Mouse (Mus musculus) urinary bladder, adult 2 months (tissue): ENCODE data around the gene Ifi207. TPM values are rescaled to one million over a fixed set of nuclear protein-coding genes. Genes with fewer than 3 reads are reported as not detected.
"Not testable (repeated sequence)": the region's sequence is repeated elsewhere in the genome, so short reads cannot be mapped to it uniquely, and the experiment has no call there.

ENCODE experiments used
- DNase-seq: peaks from one replicate; pipeline ENCODE4 v3.0.0; 2022; ENCODE audit warnings: low spot score
- polyA plus RNA-seq: library from polyadenylated mRNA; depleted of rRNA; stranded (reverse); fragments of >200 nt; gene quantifications from 2 replicates; pipeline ENCODE4 v1.2.3, GENCODE M21; 2012; rRNA removed

The Ifi207 gene
- 9.0 and 11.8 TPM in 2 replicates for polyA plus RNA-seq

GRCm38 (mm10) chr1:173741656-173742055, at the start of gene Ifi207:
TSS of gene Ifi207 (minus strand) at chr1:173741747.
- DNase-seq: no peak

DNA sequence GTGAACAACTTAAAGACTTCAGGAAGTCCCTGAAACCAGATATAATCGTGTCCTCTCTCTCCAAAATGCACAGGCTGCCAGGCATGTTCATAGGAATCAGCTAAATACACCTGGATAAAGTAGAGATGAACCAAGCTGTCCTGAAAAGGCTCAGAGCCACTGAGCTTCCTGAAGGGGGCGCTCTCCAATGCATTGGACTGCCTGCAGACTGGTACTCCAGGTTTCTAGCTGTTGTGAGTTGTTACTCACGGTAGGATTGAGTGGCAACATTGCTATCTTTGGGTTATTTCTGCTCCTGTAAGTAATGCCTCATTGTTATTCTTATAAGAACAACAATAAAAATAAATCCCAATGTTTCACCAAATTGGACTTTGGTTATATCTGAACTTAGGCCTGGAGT, 31.9 kb upstream of the Ifi207 start:
- not testable (repeated sequence) for DNase-seq

- DNase-seq: not testable (repeated sequence)
These were observed 25.5 kb upstream of the Ifi207 start, which contains the start of gene Ifi204 for GRCm38 (mm10) chr1:173766848-173767617. TSS of gene Ifi204 (minus strand) at chr1:173766943.

- not testable (repeated sequence) for DNase-seq
These were observed 18.5 kb upstream of the Ifi207 start for GRCm38 (mm10) chr1:173760032-173760431.

DNA sequence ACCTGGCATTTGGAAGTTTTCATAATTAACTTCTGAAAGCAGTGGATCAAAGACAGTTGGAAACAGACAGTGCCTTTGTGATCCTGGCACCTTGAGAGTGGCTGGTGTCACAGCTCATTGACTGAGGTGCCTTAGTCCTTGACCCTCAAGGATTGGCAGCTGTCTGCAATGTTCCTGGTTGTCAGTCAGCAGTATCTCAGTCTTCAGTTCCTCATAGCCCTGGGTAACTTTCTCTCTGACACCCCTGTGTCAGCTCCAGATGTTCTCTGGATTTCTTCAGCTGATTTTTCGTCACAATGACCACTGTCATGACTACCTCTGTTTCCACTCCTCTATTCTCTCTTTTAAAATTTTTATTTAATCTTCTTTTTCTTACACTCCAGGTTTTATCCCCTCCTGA, 715 bp upstream of the Ifi207 start:
- DNase-seq: no peak

DNA sequence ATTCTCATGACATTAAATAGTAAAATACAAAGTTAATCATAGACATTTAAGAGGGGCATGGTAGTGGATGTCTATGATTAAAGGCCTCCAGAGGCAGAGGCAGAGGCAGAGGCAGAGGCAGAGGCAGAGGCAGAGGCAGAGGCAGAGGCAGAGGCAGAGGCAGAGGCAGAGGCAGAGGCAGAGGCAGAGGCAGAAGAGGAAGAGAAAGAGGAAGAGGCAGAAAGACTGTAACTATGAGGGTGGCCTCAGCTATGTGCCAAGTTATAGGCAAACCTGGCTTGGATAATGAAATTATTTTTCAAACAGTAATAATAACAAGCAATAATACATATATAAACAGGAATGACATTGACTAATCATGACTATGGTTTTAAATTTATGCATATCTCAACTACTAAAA, 1.0 kb downstream of the Ifi207 start:
- DNase-seq: no peak

- no peak for DNase-seq
These were observed 4.6 kb downstream of the Ifi207 start for GRCm38 (mm10) chr1:173736986-173737385.

DNA sequence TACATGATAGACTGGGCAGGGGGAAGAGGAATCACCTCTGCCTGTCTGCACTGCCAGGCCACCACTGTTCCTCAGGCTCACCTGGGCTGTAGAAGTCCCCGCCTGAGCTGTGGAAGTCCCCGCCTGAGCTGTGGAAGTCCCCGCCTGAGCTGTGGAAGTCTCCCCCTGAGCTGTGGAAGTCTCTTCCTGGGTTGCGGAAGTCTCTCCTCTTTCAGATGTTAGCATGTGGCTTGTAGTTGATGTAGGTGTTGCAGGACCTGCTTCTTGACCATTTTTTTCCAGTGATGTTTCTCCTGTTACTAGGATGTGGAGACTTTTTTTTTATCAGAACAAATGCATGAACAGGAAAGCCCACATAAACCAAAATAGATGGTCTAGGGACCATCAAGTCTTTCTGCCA, 6.5 kb downstream of the Ifi207 start:
- DNase-seq: not testable (repeated sequence)

DNA sequence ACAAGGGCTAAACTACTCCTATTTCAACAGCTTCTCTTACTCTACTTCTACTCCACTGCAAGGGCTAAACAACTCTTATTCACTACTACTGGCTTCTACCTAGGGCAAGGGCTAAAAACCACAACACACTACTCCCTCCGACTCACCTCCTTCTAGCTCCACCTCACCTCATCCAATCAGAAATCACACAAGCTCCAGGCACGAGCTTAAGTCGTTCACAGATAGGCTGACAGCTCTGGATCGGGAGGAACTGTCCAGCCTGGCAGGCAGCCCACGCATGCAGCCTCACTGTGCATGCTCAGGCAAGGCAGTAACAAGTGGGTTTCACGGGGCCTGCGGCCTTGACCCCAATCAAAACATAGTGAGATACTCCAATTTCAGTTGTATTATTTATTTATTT, 8.3 kb downstream of the Ifi207 start:
- no peak for DNase-seq

DNA sequence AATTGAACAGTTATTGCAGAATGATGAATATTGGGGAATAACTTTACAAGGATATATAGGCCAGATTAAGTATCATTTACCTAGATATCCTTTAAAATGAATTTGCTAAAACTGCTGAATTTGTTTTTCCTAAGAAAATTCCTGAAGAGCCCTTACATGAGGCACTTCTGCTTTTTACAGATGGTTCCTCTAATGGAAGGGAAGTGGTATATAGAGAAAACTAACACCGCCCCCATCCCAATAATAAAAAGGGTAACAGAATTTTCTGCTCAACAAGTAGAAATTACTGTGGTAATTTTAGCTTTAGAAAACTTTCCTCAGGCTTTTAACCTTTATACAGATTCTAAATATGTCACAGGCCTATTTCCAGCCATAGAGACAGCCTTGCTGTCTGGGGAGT, 47.3 kb downstream of the Ifi207 start:
- DNase-seq: no peak

DNA sequence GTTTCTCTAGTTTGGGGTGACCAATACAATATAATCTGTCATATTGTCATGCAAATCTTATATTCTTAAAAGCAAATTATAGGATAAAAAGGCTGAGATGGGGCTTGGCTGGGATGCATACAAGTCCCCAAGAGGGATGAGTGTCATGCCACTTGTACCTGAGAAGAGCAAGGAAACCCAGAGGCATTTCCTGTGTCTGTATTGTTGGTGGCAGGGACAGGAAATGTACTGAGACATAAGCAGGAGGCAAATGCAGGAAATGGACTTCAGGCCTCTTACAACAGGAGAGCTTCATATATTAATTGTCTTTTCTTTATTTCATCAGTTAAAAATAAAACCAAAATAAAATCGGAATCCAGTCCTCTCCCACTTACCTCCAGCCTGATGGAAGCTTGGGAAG, 62.9 kb downstream of the Ifi207 start:
- not testable (repeated sequence) for DNase-seq

- not testable (repeated sequence) for DNase-seq
These were observed 68.0 kb downstream of the Ifi207 start, which contains the start of gene Ifi208 for GRCm38 (mm10) chr1:173673458-173674097. TSS of gene Ifi208 (plus strand) at chr1:173673675.

Other genes with a start within 250 kb of the Ifi207 start
- 0.06 and 0.16 TPM in 2 replicates for gene Ifi214, start 205.8 kb downstream of the Ifi207 start, polyA plus RNA-seq
- 3.0 and 3.2 TPM in 2 replicates for gene Ifi213, start 142.5 kb downstream of the Ifi207 start, polyA plus RNA-seq
- gene Ifi209, start 110.8 kb downstream of the Ifi207 start, polyA plus RNA-seq: 1.5 and 1.9 TPM in 2 replicates
- gene Ifi208, start 68.1 kb downstream of the Ifi207 start, polyA plus RNA-seq: 0.07 and 0.12 TPM in 2 replicates
- 7.9 and 8.0 TPM in 2 replicates for gene Ifi204, start 25.2 kb upstream of the Ifi207 start, polyA plus RNA-seq
- gene Ifi211, start 171.3 kb upstream of the Ifi207 start, polyA plus RNA-seq: 6.8 and 6.9 TPM in 2 replicates
- gene Mndal, start 200.7 kb upstream of the Ifi207 start, polyA plus RNA-seq: 23.0 and 26.2 TPM in 2 replicates
- gene Ifi203, start 200.9 kb upstream of the Ifi207 start, polyA plus RNA-seq: 10.7 and 13.5 TPM in 2 replicates
- gene Ifi202b, start 241.0 kb upstream of the Ifi207 start, polyA plus RNA-seq: not detected in 2 replicates